Mouse (Mus musculus) limb, embryonic 14.5 days (tissue): ENCODE measurements around the gene Ezh1. TPM values are rescaled to one million over a fixed set of nuclear protein-coding genes. Genes with fewer than 3 reads are reported as not detected.

Source experiments
- ATAC-seq: fragments of 200-750 bp; cut with Nextera tagmentation; 2 replicates; pipeline ENCODE4 v1.8.0; 2017; ENCODE audit warnings: low read depth, moderate number of reproducible peaks, moderate TSS enrichment; ENCODE audit not compliant: low FRiP score
- DNase-seq: peaks from one replicate; pipeline ENCODE4 v3.0.0-alpha.2; 2015; ENCODE audit warnings: low spot score
- H3K27ac ChIP-seq: fragments of 300-500 bp; sonication (generic); replicated peaks from 2 replicates; pipeline ENCODE4 v1.5.1; 2014; ENCODE audit warnings: low read depth, mild to moderate bottlenecking, low read length, moderate library complexity, mixed read lengths
- H3K27me3 ChIP-seq: fragments of 300-500 bp; sonication (generic); 2 replicates; pipeline ENCODE4 v1.6.1; 2014; ENCODE audit warnings: low read length, mixed read lengths; ENCODE audit not compliant: control insufficient read depth, insufficient read depth
- H3K36me3 ChIP-seq: fragments of 300-500 bp; sonication (generic); 2 replicates; pipeline ENCODE4 v1.6.1; 2014; ENCODE audit warnings: mild to moderate bottlenecking, low read length, moderate library complexity, mixed read lengths; ENCODE audit not compliant: control insufficient read depth, insufficient read depth
- H3K4me1 ChIP-seq: fragments of 300-500 bp; sonication (generic); 2 replicates; pipeline ENCODE4 v1.6.1; 2014; ENCODE audit warnings: antibody characterized with exemption, low read length, mixed read lengths; ENCODE audit not compliant: control insufficient read depth, insufficient read depth
- H3K4me2 ChIP-seq: fragments of 300-500 bp; sonication (generic); replicated peaks from 2 replicates; pipeline ENCODE4 v1.6.1; 2014; ENCODE audit warnings: low read depth, mild to moderate bottlenecking, low read length, moderate library complexity; ENCODE audit not compliant: severe bottlenecking
- H3K4me3 ChIP-seq: fragments of 300-500 bp; sonication (generic); replicated peaks from 2 replicates; pipeline ENCODE4 v1.5.1; 2014; ENCODE audit warnings: low read length
- H3K9ac ChIP-seq: fragments of 300-500 bp; sonication (generic); 2 replicates; pipeline ENCODE4 v1.6.1; 2014; ENCODE audit warnings: mild to moderate bottlenecking, low read depth, low read length, moderate library complexity; ENCODE audit not compliant: severe bottlenecking
- H3K9me3 ChIP-seq: fragments of 300-500 bp; sonication (generic); 2 replicates; pipeline ENCODE4 v1.6.1; 2016; ENCODE audit warnings: low read length; ENCODE audit not compliant: control insufficient read depth
- POLR2A ChIP-seq: fragments of 200-500 bp; IDR thresholded peaks from 2 replicates; pipeline ENCODE4 v1.8.0; 2012; ENCODE audit warnings: inconsistent platforms, mild to moderate bottlenecking, moderate library complexity, borderline replicate concordance; ENCODE audit not compliant: insufficient read depth, insufficient read length; ENCODE audit errors: extremely low read depth
- WGBS: fragments of 180-500 bp; shearing (Covaris S2); extraction: QIAGEN DNeasy Blood & Tissue Kit; methylation state at CpG from one replicate; pipeline ENCODE4 v1.1.7; 2014; 5-methylcytosine and 5-hydroxymethylcytosine counted together
- polyA plus RNA-seq, 2 experiments: library from polyadenylated mRNA; depleted of rRNA in 1 of 2; stranded (reverse) in 1 of 2; unstranded in 1 of 2; fragments of >200 nt; fragmentation: Nextera tagmentation in 1 of 2; extraction: Ambion mirVana in 1 of 2; gene quantifications; 2 replicates each; pipeline versions ENCODE4 v1.2.1 to v1.2.3; 2012 to 2014

The Ezh1 gene
- polyA plus RNA-seq, 2 experiments, result 14.4 to 28.4 TPM

GRCm38 (mm10) chr11:101259948-101260825, 33.9 kb upstream of the Ezh1 start, which contains the start of gene Wnk4:
Gene Wnk4 (plus strand): TSS chr11:101260567.
- H3K9ac ChIP-seq, result peak within 1 kb of the TSS; percentile 71
- peak within 1 kb of the TSS; percentile 68 for H3K27ac ChIP-seq
- H3K4me2 ChIP-seq, result peak within 1 kb of the TSS; percentile 98
- peak within 1 kb of the TSS; percentile 53 for H3K4me3 ChIP-seq
- no peaks in the 10 kb centered on the region for H3K9me3 ChIP-seq
- peaks cover 34% of the 10 kb centered on the region for H3K4me1 ChIP-seq
- peak; percentile 83 for ATAC-seq
- peaks cover 18% of the 10 kb centered on the region for H3K36me3 ChIP-seq
- TF ChIP-seq POLR2A, result 0 out of 2 replicates have a peak, but pooled peaks have one; percentile 33
- under 1% methylated on average over 20 of the region's 43 CpGs for WGBS
- H3K27me3 ChIP-seq, result peaks cover 32% of the 10 kb centered on the region
- DNase-seq, result peak; percentile 76

- 23% methylated on average over 6 of the region's 6 CpGs for WGBS
- Histone ChIP-seq H3K4me1 (peaks cover 34% of the 10 kb centered on the region), H3K36me3 (peaks cover 18% of the 10 kb centered on the region), H3K4me3 (peak overlapping the region; percentile 53; the same call in 1 of the 2 replicates), H3K27ac (peak overlapping the region; percentile 68), H3K27me3 (peaks cover 25% of the 10 kb centered on the region), H3K9ac (no peak overlapping the region; the same call in 1 of the 2 replicates), H3K4me2 (peak overlapping the region; percentile 98), H3K9me3 (no peaks in the 10 kb centered on the region)
- TF ChIP-seq POLR2A, result no peak
- ATAC-seq, result no peak
- DNase-seq, result peak; percentile 67
These were observed 33.0 kb upstream of the Ezh1 start for GRCm38 (mm10) chr11:101259261-101259712.

- Histone ChIP-seq H3K27me3 (no peaks in the 10 kb centered on the region), H3K27ac (no peak overlapping the region)
- DNase-seq, result no peak
These were observed 29.8 kb upstream of the Ezh1 start for GRCm38 (mm10) chr11:101255826-101256775.

GRCm38 (mm10) chr11:101253613-101254389, 27.5 kb upstream of the Ezh1 start, which contains the start of gene Vps25:
Gene Vps25 (plus strand): TSS chr11:101253707.
- H3K4me1 ChIP-seq, result peaks cover 12% of the 10 kb centered on the region
- DNase-seq (peak; percentile 90), ATAC-seq (peak; percentile 82)
- under 1% methylated on average over 32 of the region's 40 CpGs for WGBS
- peak within 1 kb of the TSS; percentile 84 for H3K27ac ChIP-seq
- peak within 1 kb of the TSS; percentile 88 for H3K9ac ChIP-seq
- H3K36me3 ChIP-seq, result peaks cover 17% of the 10 kb centered on the region
- H3K4me2 ChIP-seq, result peak within 1 kb of the TSS; percentile 78
- TF ChIP-seq POLR2A, result peak; percentile 31; the same call in 1 of the 2 replicates
- H3K27me3 ChIP-seq, result no peaks in the 10 kb centered on the region
- H3K4me3 ChIP-seq, result peak within 1 kb of the TSS; percentile 94
- no peaks in the 10 kb centered on the region for H3K9me3 ChIP-seq

More at GRCm38 (mm10) chr11:101255826-101256775, 29.8 kb upstream of the Ezh1 start:
- Histone ChIP-seq H3K36me3 (peaks cover 18% of the 10 kb centered on the region), H3K9ac (no peak overlapping the region), H3K9me3 (no peaks in the 10 kb centered on the region), H3K4me2 (no peak overlapping the region), H3K4me3 (no peak overlapping the region), H3K4me1 (peaks cover 29% of the 10 kb centered on the region)
- TF ChIP-seq POLR2A, result no peak
- 90% methylated on average over 13 of the region's 13 CpGs for WGBS
- ATAC-seq, result no peak
